In genomic region chr8:114438236-114438635, GRCm38 (mm10) we compare ENCODE assay signal across 9 mouse cellular contexts. TPM values are rescaled to one million over a fixed set of nuclear protein-coding genes. Genes with fewer than 3 reads are reported as not detected.
DNase-seq lines count a peak whose midpoint lies in the region; ATAC-seq and TF ChIP-seq lines count a peak whose summit lies in the region.
"Had no signal": no experiment of that assay in that cellular context is flagged by ENCODE, and none has a peak within 500 bp of the region (broad histone marks: within the 10 kb centered on the region; RNA-seq: fewer than 3 reads in every experiment).

No protein-coding gene starts in this region.

- ATAC-seq in limb, embryonic 11.5 days (ENCODE audit: insufficient number of reproducible peaks, low FRiP score, low TSS enrichment, low read depth): no peak
- ATAC-seq in activated CD4-positive, CD25-positive, alpha-beta regulatory T cell, adult 4 months: no peak

- peaks cover 0 to 8% of the 10 kb centered on the region in 2 experiments; a peak in 1 of 4 replicates for H3K36me3 ChIP-seq in MEL (ENCODE audit: control insufficient read depth in 1 of 2, insufficient read depth in 2 of 2, low read length in 2 of 2)
- no peaks in the 10 kb centered on the region for H3K36me3 ChIP-seq in limb, embryonic 11.5 days (ENCODE audit: control insufficient read depth, insufficient read depth, low read length)
- H3K36me3 ChIP-seq: hindbrain, embryonic 15.5 days had no signal

- H3K79me2 ChIP-seq in MEL (ENCODE audit: control insufficient read depth, insufficient read depth, low read length, poor library complexity): no peaks in the 10 kb centered on the region; the same call in 1 of the 2 replicates

- no peak overlapping the region; a peak in 1 of 4 replicates for H3K4me3 ChIP-seq in MEL (ENCODE audit: control insufficient read depth in 1 of 2, insufficient read depth in 1 of 2, low read depth in 2 of 2, low read length in 2 of 2)
- no peak overlapping the region for H3K4me3 ChIP-seq in limb, embryonic 11.5 days (ENCODE audit: low read depth, low read length)
- H3K4me3 ChIP-seq: hindbrain, embryonic 15.5 days had no signal

- TF ChIP-seq CTCF in MEL (IDR thresholded peaks at IDR 0.05 in 2 of 3, conservative IDR thresholded peaks at IDR 0.05 in 1 of 3; ENCODE audit: control insufficient read depth in 1 of 3, insufficient read depth in 1 of 3, low read depth in 2 of 3, low read length in 3 of 3, poor library complexity in 1 of 3, severe bottlenecking in 1 of 3): peak; percentile 85 to 90 (median 89)

- H3K9me3 ChIP-seq in MEL (replicated peaks; ENCODE audit: insufficient read depth, low read length): no peaks in the 10 kb centered on the region
- no peaks in the 10 kb centered on the region for H3K9me3 ChIP-seq in limb, embryonic 11.5 days (ENCODE audit: control insufficient read depth, low read length)
- H3K9me3 ChIP-seq: hindbrain, embryonic 15.5 days had no signal

- H3K27me3 ChIP-seq in MEL (ENCODE audit: control insufficient read depth in 1 of 2, insufficient read depth in 2 of 2, low read length in 2 of 2): no peaks in the 10 kb centered on the region
- H3K27me3 ChIP-seq in limb, embryonic 11.5 days (ENCODE audit: control insufficient read depth, insufficient read depth, low read length): no peaks in the 10 kb centered on the region
- H3K27me3 ChIP-seq: hindbrain, embryonic 15.5 days had no signal

- no peak overlapping the region for H3K4me2 ChIP-seq in limb, embryonic 11.5 days (ENCODE audit: low read depth, severe bottlenecking)

- DNase-seq in layer of hippocampus, adult 11-12 months (ENCODE audit: low spot score): peak; percentile 62
- no peak for DNase-seq in layer of hippocampus, adult 9-11 months
- peak; percentile 84 for DNase-seq in MEL (ENCODE audit: low read depth, low spot score)
- DNase-seq in brain, adult 2 months (ENCODE audit: low read depth, low spot score): peak; percentile 75
- DNase-seq in frontal cortex, postnatal 25 days (ENCODE audit: low spot score in 2 of 2): peak; percentile 50 to 70
- DNase-seq in limb, embryonic 11.5 days (ENCODE audit: low spot score): peak; percentile 81
- DNase-seq in retina, adult 2 months (ENCODE audit: low read depth, low spot score): peak; percentile 45

- TF ChIP-seq EP300 in MEL (IDR thresholded peaks at IDR 0.05; ENCODE audit: low read depth in 1 of 2, low read length in 2 of 2): no peak

- H3K9ac ChIP-seq in MEL (ENCODE audit: control insufficient read depth, low read depth, low read length, poor library complexity, severe bottlenecking): no peak overlapping the region
- H3K9ac ChIP-seq in limb, embryonic 11.5 days (ENCODE audit: low read length): no peak overlapping the region
- H3K9ac ChIP-seq: hindbrain, embryonic 15.5 days had no signal

- TF ChIP-seq POLR2A in MEL (IDR thresholded peaks at IDR 0.05; ENCODE audit: control insufficient read depth in 1 of 2, insufficient read depth in 1 of 2, low read depth in 1 of 2, low read length in 2 of 2, poor library complexity in 1 of 2): no peak

- peak; percentile 91 for TF ChIP-seq RAD21 in MEL (IDR thresholded peaks at IDR 0.05; ENCODE audit: low read depth, low read length)

- no peak overlapping the region for H3K27ac ChIP-seq in MEL (ENCODE audit: control insufficient read depth, low read depth, low read length)
- no peak overlapping the region for H3K27ac ChIP-seq in limb, embryonic 11.5 days (replicated peaks; ENCODE audit: low read depth, low read length)
- H3K27ac ChIP-seq: hindbrain, embryonic 15.5 days had no signal

- 10% methylated on average over 6 of the region's 6 CpGs for WGBS in limb, embryonic 11.5 days

- H3K4me1 ChIP-seq in MEL (ENCODE audit: control insufficient read depth in 1 of 2, insufficient read depth in 2 of 2, low read length in 2 of 2): peaks cover 0 to 12% of the 10 kb centered on the region in 2 experiments; a peak in 1 of 4 replicates
- H3K4me1 ChIP-seq in limb, embryonic 11.5 days (ENCODE audit: control insufficient read depth, insufficient read depth, low read length): peaks cover 4% of the 10 kb centered on the region; the same call in 1 of the 2 replicates

TF ChIP-seq in MEL, 35 proteins besides CTCF, POLR2A, EP300 and RAD21:
- TF ChIP-seq SMC3 (IDR thresholded peaks at IDR 0.05; ENCODE audit: low read depth, low read length) (peak; percentile 83), RCOR1 (IDR thresholded peaks at IDR 0.05; ENCODE audit: low read depth, low read length) (no peak), HCFC1 (IDR thresholded peaks at IDR 0.05; ENCODE audit: low read depth, low read length) (peak; percentile 38; the same call in 1 of the 2 replicates), ZC3H11A (IDR thresholded peaks at IDR 0.05; ENCODE audit: low read depth, low read length) (peak; percentile 67), GATA1 (IDR thresholded peaks at IDR 0.05; ENCODE audit: low read depth, low read length) (no peak), KAT2A (conservative IDR thresholded peaks at IDR 0.05; ENCODE audit: low read depth, low read length) (no peak)

RNA-seq across cellular contexts. Expression of gene Wwox, which starts 1.2 kb away (rescaled TPM):
- total RNA-seq in MEL (2012; rRNA removed): 7.6 and 8.5 TPM in 2 replicates
- 10 to 100 TPM; 12.2 to 61.8 TPM for polyA plus RNA-seq in MEL (2012; ENCODE audit: insufficient read depth in 1 of 2, insufficient read length in 2 of 2, low read depth in 1 of 2, low replicate concordance in 2 of 2, missing spikeins in 1 of 2)
- 7.3 and 8.0 TPM in 2 replicates for polyA plus RNA-seq in limb, embryonic 11.5 days (2014; fragmentation: Nextera tagmentation; extraction: Ambion mirVana)
- polyA plus RNA-seq in activated CD4-positive, CD25-positive, alpha-beta regulatory T cell, adult 4 months (2017; shearing (Covaris generic)): 10 to 100 TPM in 1 of 2 experiments, 1 to 10 TPM in 1; 9.2 to 11.6 TPM

RNA-seq across cellular contexts. Expression of gene Clec3a, which starts 20.4 kb away (rescaled TPM):
- total RNA-seq in MEL (2012; rRNA removed): not detected in 2 replicates
- polyA plus RNA-seq in MEL (2012; ENCODE audit: insufficient read depth in 1 of 2, insufficient read length in 2 of 2, low read depth in 1 of 2, low replicate concordance in 2 of 2, missing spikeins in 1 of 2): not detected
- not detected in 2 replicates for polyA plus RNA-seq in limb, embryonic 11.5 days (2014; fragmentation: Nextera tagmentation; extraction: Ambion mirVana)
- not detected for polyA plus RNA-seq in activated CD4-positive, CD25-positive, alpha-beta regulatory T cell, adult 4 months (2017; shearing (Covaris generic))
- polyA plus RNA-seq: hindbrain, embryonic 15.5 days had no signal
